Mouse (Mus musculus) erythroblast, adult 5-6 weeks (primary cell): ENCODE results near the gene Btf3. TPM values are rescaled to one million over a fixed set of nuclear protein-coding genes. Genes with fewer than 3 reads are reported as not detected.

ENCODE experiments used
- ATAC-seq: replicated peaks from 2 replicates; pipeline ENCODE4 v1.8.0; 2016; ENCODE audit warnings: moderate number of reproducible peaks, mild to moderate bottlenecking, moderate TSS enrichment, inconsistent platforms; ENCODE audit not compliant: poor library complexity, low FRiP score, severe bottlenecking
- total RNA-seq, 2 experiments: library from RNA; stranded (forward) in 1 of 2; stranded (reverse) in 1 of 2; fragments of 150-400 nt in 1 of 2; fragments of 200-764, 138-1000 nt in 1 of 2; gene quantifications; 2 replicates each; pipeline versions ENCODE4 v1.2.3 to v1.2.4; 2015 to 2017; ENCODE audit warnings: low replicate concordance in 2 of 2

The Btf3 gene
- total RNA-seq, 2 experiments from 2014 or later: 325 to 425 TPM

DNA sequence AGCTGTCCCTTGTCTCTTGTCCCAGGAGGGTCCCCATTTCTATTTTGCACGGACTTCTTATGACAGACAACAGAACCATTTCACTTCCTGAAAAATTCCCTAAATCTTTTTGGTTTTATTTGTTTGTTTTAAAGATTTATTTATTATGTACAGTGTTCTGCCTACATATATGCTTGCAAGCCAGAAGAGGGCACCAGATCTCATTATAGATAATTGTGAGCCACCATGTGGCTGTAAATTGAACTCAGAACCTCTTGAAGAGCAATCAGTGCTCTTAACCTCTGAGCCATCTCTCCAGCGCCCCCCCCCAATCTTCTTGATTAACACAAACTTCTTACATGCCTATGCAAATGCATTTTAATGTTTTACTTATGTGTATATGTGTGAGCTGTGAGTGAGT lies 26.1 kb downstream of the Btf3 start:
- no peak for ATAC-seq

DNA sequence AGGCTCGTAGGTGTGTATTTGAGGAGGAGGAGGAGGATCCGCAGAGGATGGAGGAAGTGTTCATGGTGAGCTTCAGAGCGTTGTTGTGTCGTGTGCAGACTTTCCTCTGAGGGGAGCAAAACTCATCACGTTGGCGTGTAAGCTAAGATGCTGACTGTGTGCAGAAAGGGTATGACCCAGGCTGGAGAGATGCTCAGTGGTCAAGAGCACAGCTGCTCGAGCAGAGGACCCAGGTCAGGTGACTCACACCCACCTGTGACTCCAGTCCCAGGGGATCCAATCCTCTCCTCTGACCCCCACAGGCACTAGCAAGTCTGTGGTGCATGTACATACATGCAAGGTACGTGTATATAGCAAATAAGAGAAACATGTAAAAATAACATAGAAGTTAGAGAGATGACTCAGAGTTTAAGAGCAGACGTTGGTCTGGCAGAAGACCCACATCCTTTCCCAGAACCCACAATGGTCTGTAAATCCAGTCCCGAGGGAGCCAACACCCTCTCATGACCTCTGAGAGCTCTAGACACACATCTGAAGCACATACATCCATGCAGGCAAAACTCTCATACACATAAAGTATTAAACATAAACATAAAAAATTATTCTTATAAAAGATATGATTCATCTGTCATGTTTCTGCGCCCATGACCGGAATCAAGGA lies 35.7 kb downstream of the Btf3 start:
- no peak for ATAC-seq

DNA sequence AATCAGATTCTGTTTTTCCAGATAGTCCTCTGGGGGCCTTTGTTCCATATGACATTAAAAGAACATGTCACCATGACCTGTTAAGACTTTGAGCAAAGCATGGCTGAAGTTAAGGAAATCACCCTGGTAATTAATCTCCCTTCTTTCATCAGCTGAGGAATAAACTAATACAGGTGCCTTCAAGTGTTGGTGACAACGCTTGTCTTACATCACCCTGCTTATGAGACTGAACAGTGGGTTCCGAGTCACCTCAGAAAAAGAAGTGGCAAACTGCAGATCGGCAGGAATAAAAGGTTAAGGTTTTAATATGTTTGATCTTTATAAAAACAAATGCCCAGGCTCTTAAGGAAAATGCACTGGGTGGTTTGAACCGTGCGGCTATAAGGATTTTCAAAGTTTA lies 37.1 kb downstream of the Btf3 start, which contains the start of gene Gm21976:
Gene Gm21976 (plus strand): TSS at position 202 of the 400 bp plus-strand sequence.
- no peak for ATAC-seq

DNA sequence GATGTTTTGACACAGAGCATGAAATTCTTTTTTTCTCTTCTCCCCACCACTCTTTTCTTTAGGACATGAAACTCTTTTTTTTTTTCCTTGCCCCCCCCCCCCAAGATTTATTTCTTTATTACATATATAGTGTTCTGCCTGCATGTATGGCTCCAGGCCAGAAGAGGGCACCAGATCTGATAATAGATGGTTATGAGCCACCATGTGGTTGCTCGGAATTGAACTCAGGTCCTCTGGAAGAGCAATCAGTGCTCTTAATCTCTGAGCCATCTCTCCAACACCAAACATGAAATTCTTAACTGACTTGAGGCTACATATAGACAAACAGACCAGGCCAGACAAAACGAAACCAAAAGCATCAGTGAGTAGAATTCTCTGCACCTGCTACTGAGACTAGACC lies 39.3 kb downstream of the Btf3 start:
- ATAC-seq: no peak

DNA sequence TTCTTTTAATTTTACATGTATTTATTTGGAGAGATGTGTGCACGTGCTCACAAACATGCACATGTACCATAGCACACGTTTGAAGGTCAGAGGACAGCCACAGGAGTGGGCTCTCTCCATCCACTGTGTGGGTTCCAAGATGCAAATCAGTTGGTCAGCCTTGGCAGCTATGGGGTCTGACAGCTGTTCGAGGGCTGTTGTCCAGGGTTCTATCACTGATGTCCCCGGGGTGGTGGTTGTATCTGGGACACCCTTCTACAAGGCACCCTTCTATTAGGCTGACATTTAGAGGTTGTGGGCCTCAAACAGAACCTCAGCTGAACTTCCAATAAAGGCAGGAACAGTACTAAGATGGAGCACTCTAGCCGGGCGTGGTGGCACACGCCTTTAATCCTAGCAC lies 40.6 kb downstream of the Btf3 start:
- no peak for ATAC-seq

DNA sequence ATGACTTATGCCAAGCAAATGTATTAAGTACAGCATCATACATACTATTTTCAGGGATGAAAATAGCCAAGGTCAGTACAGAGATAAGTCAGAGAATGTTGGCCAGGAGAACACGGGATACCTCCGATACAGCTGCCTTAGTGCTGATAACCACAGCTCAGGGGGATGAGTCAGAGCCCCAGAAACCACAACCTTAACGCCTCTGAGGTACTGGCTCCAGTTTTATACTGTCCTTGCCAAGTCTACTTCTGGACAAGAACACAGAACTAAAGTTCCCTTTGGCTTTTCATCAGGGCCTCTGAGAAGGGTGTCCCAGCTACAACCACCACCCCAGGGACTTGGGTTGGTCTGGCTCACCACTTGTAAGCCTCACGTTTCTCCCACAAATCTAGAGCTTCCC lies 41.2 kb downstream of the Btf3 start:
- no peak for ATAC-seq

DNA sequence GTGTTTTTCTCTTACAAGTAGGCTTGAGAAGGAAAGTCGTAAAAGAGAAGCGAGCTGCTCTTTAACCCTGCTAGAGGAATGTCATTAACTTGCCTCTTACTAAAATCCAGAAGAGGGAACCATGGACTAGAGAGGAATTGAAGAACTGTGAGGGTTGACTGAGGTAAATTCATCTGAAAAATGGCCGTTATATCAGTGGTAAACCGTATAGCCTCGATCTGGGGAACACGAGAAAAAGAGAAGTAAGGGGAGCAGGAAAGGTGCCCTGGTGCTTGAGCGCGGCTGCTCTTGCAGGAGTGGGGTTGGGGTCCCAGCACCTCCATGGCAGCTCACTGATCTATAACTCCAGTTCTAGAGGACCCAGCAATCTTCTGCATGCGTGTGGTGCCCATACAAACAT lies 42.8 kb downstream of the Btf3 start:
- no peak for ATAC-seq

DNA sequence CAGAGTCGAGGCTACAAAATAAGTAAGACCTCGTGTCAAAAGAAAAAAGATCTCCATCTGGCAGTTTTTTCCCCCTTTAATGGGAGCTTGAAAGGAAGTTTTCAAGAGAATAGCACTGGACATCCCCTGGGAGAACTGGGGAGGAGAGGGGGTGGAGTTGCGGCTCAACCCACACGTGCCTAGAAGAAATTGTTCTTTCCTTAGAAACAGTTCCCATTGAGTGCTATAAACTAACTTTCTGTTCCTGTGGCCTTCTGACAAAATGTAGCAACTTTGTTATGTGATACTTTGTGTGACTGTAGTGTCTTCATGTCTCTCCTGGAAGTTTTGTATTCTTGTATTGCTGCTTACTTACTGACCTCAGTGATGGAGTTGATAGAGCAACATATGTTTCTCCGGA lies 52.7 kb downstream of the Btf3 start:
- ATAC-seq: no peak

DNA sequence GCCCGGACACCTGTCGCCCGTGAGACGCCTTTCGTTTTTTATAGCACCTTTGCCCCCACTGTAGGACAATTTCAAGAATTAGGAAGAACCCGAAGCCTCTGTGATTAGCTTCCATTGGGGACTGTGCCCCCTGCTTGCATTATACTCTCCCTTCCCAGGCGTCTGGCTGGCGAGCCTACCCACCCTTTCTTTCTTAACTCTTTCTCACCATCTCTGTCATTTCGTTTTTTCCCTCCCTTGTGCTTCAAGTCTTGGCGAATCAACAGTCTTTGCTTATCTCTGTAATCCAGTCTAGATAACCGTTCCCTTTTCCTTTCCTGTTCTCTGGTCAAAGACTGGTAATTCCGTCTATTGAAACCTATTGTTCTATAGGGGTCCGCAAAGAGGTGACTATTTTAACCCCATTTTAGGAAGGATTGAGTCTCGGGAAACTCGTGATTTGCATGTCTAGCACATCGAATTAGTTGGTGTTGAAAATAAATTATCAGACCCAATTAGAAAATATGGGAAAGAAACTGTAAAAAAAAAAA lies 53.3 kb downstream of the Btf3 start:
- peak; percentile 18; the same call in 1 of the 2 replicates for ATAC-seq

DNA sequence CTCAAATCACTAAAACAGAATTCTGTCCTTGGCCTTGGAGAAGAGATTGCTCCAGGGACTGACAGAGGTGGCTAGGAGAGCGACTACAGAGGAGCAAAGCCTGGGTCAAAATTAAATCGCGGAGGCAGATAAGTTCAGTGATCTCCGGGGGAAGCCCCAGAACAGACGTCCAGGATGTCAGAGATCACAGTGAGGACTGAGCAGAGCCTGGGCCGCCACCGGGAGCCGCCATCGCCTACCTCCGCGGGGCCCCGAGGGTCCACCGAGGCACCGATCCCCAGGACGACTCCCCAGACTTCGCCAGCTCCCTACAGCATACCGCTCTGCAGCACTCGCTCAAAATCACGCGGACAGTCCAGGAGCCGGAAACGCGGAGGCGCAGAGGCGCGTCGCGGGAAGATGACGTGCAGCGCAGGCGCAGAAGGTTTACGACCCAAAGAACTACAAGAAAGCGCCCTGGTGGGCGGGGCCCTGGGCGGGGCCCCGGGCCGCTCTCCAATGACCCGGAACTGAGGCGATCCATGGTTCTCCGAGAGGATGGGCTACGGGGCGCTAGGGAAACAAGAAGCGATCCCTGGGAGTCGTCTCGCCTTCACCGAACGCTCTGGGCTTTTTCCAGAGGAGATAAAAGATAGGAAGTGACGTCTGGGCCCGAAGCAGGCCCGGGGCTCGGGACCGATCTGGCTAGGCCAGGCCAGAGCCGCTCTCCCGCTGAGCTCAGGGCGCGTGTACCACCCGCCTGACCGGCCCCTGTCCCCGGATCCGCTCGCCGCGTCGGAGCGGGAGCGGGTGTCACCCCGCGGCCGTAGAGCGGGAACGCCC lies 54.0 kb downstream of the Btf3 start, which contains the start of the genes Utp15 and Ankra2:
Gene Utp15 (minus strand): TSS at position 406 of the 822 bp plus-strand sequence.
Gene Ankra2 (plus strand): TSS at position 439 of the 822 bp plus-strand sequence.
- peak; percentile 96 for ATAC-seq

Other genes with a start within 250 kb of the Btf3 start
- not detected in 2 replicates for gene Arhgef28, start 110.6 kb downstream of the Btf3 start, total RNA-seq (2015; ENCODE audit: low replicate concordance)
- gene Arhgef28, start 110.6 kb downstream of the Btf3 start, total RNA-seq (2017; ENCODE audit: low replicate concordance): 0.51 and 1.3 TPM in 2 replicates
- gene Utp15, start 54.0 kb downstream of the Btf3 start, total RNA-seq (2015; ENCODE audit: low replicate concordance): 2.3 and 8.6 TPM in 2 replicates
- 7.9 and 9.6 TPM in 2 replicates for gene Utp15, start 54.0 kb downstream of the Btf3 start, total RNA-seq (2017; ENCODE audit: low replicate concordance)
- 4.6 and 13.8 TPM in 2 replicates for gene Ankra2, start 53.9 kb downstream of the Btf3 start, total RNA-seq (2015; ENCODE audit: low replicate concordance)
- 7.1 and 7.9 TPM in 2 replicates for gene Ankra2, start 53.9 kb downstream of the Btf3 start, total RNA-seq (2017; ENCODE audit: low replicate concordance)
- gene Gm21976, start 37.1 kb downstream of the Btf3 start, total RNA-seq (2015; ENCODE audit: low replicate concordance): not detected in 2 replicates
- gene Gm21976, start 37.1 kb downstream of the Btf3 start, total RNA-seq (2017; ENCODE audit: low replicate concordance): not detected in 2 replicates
- not detected in 2 replicates for gene Foxd1, start 37.2 kb upstream of the Btf3 start, total RNA-seq (2015; ENCODE audit: low replicate concordance)
- gene Foxd1, start 37.2 kb upstream of the Btf3 start, total RNA-seq (2017; ENCODE audit: low replicate concordance): not detected in 2 replicates
- 2.3 and 7.1 TPM in 2 replicates for gene Gm10320, start 175.0 kb upstream of the Btf3 start, total RNA-seq (2015; ENCODE audit: low replicate concordance)
- not detected in 2 replicates for gene Gm10320, start 175.0 kb upstream of the Btf3 start, total RNA-seq (2017; ENCODE audit: low replicate concordance)